Mouse (Mus musculus) lung, postnatal 0 days (tissue): Measurements from ENCODE around the gene Brd7. TPM values are rescaled to one million over a fixed set of nuclear protein-coding genes. Genes with fewer than 3 reads are reported as not detected.

Source experiments
- ATAC-seq: fragments of 200-750 bp; cut with Nextera tagmentation; 2 replicates; pipeline ENCODE4 v1.8.0; 2017; ENCODE audit warnings: moderate library complexity
- DNase-seq: peaks from one replicate; pipeline ENCODE4 v3.0.0-alpha.2; 2016; ENCODE audit warnings: low spot score
- H3K27ac ChIP-seq: fragments of 300-500 bp; sonication (generic); 2 replicates; pipeline ENCODE4 v1.5.1; 2014; ENCODE audit warnings: antibody characterized with exemption, mild to moderate bottlenecking, low read length, mixed read lengths
- H3K27me3 ChIP-seq: fragments of 300-500 bp; sonication (generic); replicated peaks from 2 replicates; pipeline ENCODE4 v1.6.1; 2014; ENCODE audit warnings: low read length, mixed read lengths; ENCODE audit not compliant: insufficient read depth
- H3K36me3 ChIP-seq: fragments of 300-500 bp; sonication (generic); 2 replicates; pipeline ENCODE4 v1.6.1; 2014; ENCODE audit warnings: low read length, mixed read lengths; ENCODE audit not compliant: insufficient read depth
- H3K4me1 ChIP-seq: fragments of 300-500 bp; sonication (generic); 2 replicates; pipeline ENCODE4 v1.6.1; 2014; ENCODE audit warnings: antibody characterized with exemption, low read depth, low read length, mixed read lengths; ENCODE audit not compliant: insufficient read depth
- H3K4me2 ChIP-seq: fragments of 300-500 bp; sonication (generic); replicated peaks from 2 replicates; pipeline ENCODE4 v1.6.1; 2014; ENCODE audit warnings: low read depth, mild to moderate bottlenecking, low read length, moderate library complexity, mixed read lengths
- H3K4me3 ChIP-seq: fragments of 300-500 bp; sonication (generic); 2 replicates; pipeline ENCODE4 v1.5.1; 2014; ENCODE audit warnings: low read depth, low read length
- H3K9ac ChIP-seq: fragments of 300-500 bp; sonication (generic); replicated peaks from 2 replicates; pipeline ENCODE4 v1.6.1; 2014; ENCODE audit warnings: low read depth, mild to moderate bottlenecking
- H3K9me3 ChIP-seq: fragments of 300-500 bp; sonication (generic); 2 replicates; pipeline ENCODE4 v1.6.1; 2016; ENCODE audit warnings: low read length, mixed read lengths
- CTCF ChIP-seq: IDR thresholded peaks from 2 replicates; pipeline ENCODE4 v1.5.1; 2016; ENCODE audit warnings: antibody characterized with exemption, mild to moderate bottlenecking
- EP300 ChIP-seq: IDR thresholded peaks from 2 replicates; pipeline ENCODE4 v1.6.1; 2016; ENCODE audit warnings: antibody characterized with exemption, mild to moderate bottlenecking, control low read depth
- WGBS: fragments of 180-500 bp; shearing (Covaris S2); extraction: QIAGEN DNeasy Blood & Tissue Kit; methylation state at CpG from one replicate; pipeline ENCODE4 v1.1.7; 2014; 5-methylcytosine and 5-hydroxymethylcytosine counted together
- polyA plus RNA-seq: library from polyadenylated mRNA; unstranded; fragments of >200 nt; fragmentation: Nextera tagmentation; extraction: Ambion mirVana; gene quantifications from 2 replicates; pipeline ENCODE4 v1.2.1, GENCODE M21; 2015

Brd7 gene
- polyA plus RNA-seq, result 116 and 129 TPM in 2 replicates

DNA sequence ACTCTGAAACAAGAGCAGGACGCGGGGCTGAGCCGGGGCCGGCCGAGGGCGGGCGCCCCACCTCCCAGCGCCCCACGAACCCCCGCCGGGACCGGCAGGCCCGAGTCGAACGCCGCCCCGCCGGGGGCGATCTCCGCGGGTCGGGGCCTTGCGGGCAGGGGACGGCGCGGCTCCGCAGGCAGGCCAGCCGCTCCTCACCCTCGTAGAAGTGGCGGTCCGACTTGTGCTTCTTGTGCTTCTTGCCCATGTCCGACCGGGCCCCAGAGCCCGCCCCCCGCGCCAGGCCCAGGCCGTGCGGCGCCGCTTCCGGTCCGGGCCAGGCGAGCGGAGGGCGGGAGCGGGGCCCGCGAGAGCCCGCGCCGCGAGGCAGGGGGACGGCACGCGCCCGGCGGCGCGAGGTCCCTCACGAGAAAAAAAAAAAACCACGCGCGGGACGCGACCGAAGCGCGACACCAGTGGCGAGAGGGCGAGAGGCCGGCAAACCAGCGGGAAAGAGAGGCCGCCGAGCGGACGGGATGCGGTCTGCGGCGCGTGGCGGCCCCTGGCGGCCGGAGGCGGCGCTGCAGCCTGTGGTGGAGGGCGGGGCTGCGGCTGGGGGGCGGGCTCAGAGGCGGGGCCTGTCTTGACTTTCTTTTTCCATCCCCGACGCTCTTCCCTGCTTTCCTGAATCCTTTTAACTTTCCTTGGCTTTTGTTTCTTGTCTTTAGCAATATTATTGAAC is at the start of gene Brd7:
TSS of gene Brd7 (minus strand) at position 487 of the 721 bp plus-strand sequence.
- Histone ChIP-seq H3K36me3 (no peaks in the 10 kb centered on the region), H3K9ac (peak within 1 kb of the TSS; percentile 91), H3K27ac (peak within 1 kb of the TSS; percentile 87), H3K9me3 (no peaks in the 10 kb centered on the region), H3K27me3 (no peaks in the 10 kb centered on the region), H3K4me2 (peak within 1 kb of the TSS; percentile 74), H3K4me1 (peaks cover 8% of the 10 kb centered on the region; the same call in 1 of the 2 replicates), H3K4me3 (peak within 1 kb of the TSS; percentile 73)
- TF ChIP-seq CTCF (peak; percentile 79), EP300 (no peak)
- DNase-seq, result peak; percentile 86
- WGBS, result under 1% methylated on average over 65 of the region's 91 CpGs
- ATAC-seq, result peak; percentile 80

DNA sequence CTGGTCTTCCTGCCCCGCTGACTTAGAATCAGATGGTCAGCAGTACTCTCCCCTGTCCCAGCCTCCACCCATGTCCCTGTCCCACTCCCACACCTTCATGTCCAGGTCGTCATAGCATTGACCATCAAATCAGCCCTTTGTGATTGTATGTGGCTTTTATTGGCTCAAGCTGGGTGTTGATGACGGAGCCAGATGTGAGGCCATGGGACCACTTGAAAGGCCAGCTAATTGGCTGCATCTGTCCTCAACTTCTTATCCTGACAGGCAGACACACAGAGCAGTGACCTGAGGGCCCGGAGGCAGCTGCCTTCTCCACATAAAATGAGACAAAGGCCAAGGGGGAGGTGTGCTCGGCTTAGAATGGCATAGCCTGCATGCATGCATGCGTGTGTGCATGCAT is 49.5 kb upstream of the Brd7 start:
- ATAC-seq, result no peak
- TF ChIP-seq EP300 (no peak), CTCF (no peak)
- H3K36me3 ChIP-seq, result no peaks in the 10 kb centered on the region
- no peak for DNase-seq
- H3K9me3 ChIP-seq, result no peaks in the 10 kb centered on the region
- H3K27me3 ChIP-seq, result no peaks in the 10 kb centered on the region
- WGBS, result 78% methylated on average over 6 of the region's 6 CpGs
- H3K27ac ChIP-seq, result no peak overlapping the region
- H3K4me1 ChIP-seq, result no peaks in the 10 kb centered on the region; the same call in 1 of the 2 replicates
- H3K9ac ChIP-seq, result no peak overlapping the region
- no peak overlapping the region for H3K4me3 ChIP-seq
- H3K4me2 ChIP-seq, result no peak overlapping the region

DNA sequence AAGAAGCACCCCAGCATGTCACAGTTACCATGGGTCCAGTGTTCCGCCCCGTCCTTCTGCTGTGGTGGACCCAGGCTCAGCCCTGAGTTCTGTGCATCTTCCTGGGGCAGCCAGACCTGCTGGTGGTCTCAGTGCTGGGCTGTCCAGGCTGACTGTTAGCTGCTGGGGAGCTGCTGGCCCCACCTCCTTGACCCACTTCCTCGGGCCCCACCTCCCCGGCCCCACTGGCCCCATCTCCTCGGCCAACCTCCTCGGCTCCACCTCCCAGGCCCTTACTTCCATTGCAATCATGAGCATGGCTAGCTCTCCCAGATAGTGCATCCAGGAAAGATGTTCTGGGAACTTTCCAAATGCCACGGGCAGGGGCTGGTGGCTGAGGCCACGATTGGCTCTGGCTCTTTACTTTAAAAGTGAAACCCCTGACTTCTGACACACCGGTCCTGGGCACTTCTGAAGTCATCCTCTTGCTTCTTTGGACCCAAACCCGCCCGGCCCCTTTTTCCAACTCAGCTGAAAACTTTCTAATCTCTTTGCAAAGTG is 47.5 kb upstream of the Brd7 start:
- Histone ChIP-seq H3K27ac (no peak overlapping the region), H3K4me1 (no peaks in the 10 kb centered on the region; the same call in 1 of the 2 replicates), H3K4me3 (no peak overlapping the region), H3K27me3 (no peaks in the 10 kb centered on the region), H3K4me2 (0 out of 2 replicates have a peak overlapping the region, but pooled peaks have one; percentile 3), H3K36me3 (no peaks in the 10 kb centered on the region), H3K9me3 (no peaks in the 10 kb centered on the region), H3K9ac (no peak overlapping the region)
- ATAC-seq, result peak; percentile 43; the same call in 1 of the 2 replicates
- DNase-seq, result no peak
- WGBS, result 38% methylated on average over 11 of the region's 11 CpGs
- TF ChIP-seq EP300, result no peak
- TF ChIP-seq CTCF, result no peak

DNA sequence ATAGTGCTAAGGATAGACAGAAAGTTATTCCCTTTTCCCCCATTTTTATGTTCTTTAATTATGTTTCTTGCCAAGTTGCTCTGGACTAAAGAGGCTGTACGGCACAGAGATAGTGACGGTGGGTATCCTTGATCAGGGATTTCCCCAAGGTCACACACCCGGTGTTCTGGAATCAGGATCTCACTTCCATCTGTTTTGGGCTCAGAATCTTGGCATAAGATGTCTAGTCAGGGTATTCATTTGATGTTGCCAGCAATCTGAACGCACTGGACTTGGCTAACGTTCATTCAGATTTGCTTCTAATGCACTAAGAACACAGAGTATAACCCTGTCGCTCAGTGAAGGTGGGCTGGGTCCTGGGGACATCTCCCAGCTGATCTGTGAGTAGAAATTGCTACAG is 45.7 kb upstream of the Brd7 start:
- Histone ChIP-seq H3K27me3 (no peaks in the 10 kb centered on the region), H3K4me2 (no peak overlapping the region), H3K4me1 (no peaks in the 10 kb centered on the region; the same call in 1 of the 2 replicates), H3K9me3 (no peaks in the 10 kb centered on the region), H3K36me3 (no peaks in the 10 kb centered on the region), H3K9ac (no peak overlapping the region), H3K27ac (no peak overlapping the region), H3K4me3 (no peak overlapping the region)
- 92% methylated on average over 6 of the region's 6 CpGs for WGBS
- DNase-seq, result no peak
- TF ChIP-seq EP300, result no peak
- no peak for TF ChIP-seq CTCF
- ATAC-seq, result no peak

DNA sequence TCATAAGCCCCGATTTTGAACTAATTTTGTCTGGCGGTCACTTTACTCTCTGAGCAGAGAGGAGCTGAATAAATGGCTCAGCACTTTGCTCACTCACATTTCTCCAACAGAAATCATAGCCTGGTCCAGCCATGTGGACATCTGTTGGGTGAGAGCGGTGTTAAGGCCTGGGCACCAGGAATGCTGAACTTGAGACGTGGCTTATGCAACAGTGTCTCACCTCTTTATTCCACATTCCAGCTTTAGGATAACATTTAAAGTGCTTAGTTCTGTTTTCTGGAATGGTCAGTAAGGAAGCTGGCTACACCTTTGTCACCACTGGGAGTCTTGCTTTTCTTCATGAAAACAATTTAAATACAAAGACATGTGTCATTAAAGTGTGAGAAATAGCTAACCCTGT is 36.1 kb upstream of the Brd7 start:
- Histone ChIP-seq H3K9me3 (no peaks in the 10 kb centered on the region), H3K36me3 (no peaks in the 10 kb centered on the region), H3K4me2 (no peak overlapping the region), H3K27ac (no peak overlapping the region), H3K4me1 (no peaks in the 10 kb centered on the region), H3K4me3 (no peak overlapping the region), H3K9ac (no peak overlapping the region), H3K27me3 (no peaks in the 10 kb centered on the region)
- TF ChIP-seq CTCF (no peak), EP300 (0 out of 2 replicates have a peak, but pooled peaks have one; percentile 30)
- WGBS, result 70% methylated on average over 4 of the region's 4 CpGs
- DNase-seq (peak; percentile 74), ATAC-seq (peak; percentile 66)

DNA sequence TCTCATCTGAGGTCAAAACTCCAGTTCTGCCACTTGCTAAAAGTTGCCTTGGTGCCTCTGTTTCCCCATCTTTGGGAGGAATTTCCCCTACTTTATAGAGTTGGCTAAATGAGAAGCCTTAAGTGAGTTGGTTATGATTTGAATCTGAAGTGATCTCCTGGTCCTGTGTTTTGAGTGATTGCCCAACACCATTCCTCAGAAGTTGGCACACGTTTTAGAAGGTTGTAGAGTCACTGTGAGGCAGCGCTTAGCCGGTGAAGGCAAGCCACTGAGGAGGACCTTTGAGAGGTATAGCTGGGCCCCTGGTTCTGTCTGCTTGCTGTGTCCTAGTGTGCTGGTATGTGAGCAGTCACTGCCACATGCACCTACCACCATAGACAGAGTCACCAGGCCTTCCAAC is 31.3 kb upstream of the Brd7 start:
- H3K9ac ChIP-seq, result no peak overlapping the region
- H3K27me3 ChIP-seq, result no peaks in the 10 kb centered on the region
- no peaks in the 10 kb centered on the region for H3K4me1 ChIP-seq
- H3K27ac ChIP-seq, result peak overlapping the region; percentile 44; the same call in 1 of the 2 replicates
- H3K4me3 ChIP-seq, result no peak overlapping the region
- DNase-seq, result peak; percentile 76
- no peaks in the 10 kb centered on the region for H3K36me3 ChIP-seq
- H3K4me2 ChIP-seq, result no peak overlapping the region
- ATAC-seq, result peak; percentile 59
- TF ChIP-seq CTCF (no peak), EP300 (no peak; the same call in 1 of the 2 replicates)
- no peaks in the 10 kb centered on the region for H3K9me3 ChIP-seq
- 55% methylated on average over 3 of the region's 3 CpGs for WGBS
